Mouse (Mus musculus) neural tube, embryonic 11.5 days (tissue): ENCODE results near the gene Brms1l. TPM values are rescaled to one million over a fixed set of nuclear protein-coding genes. Genes with fewer than 3 reads are reported as not detected.
A peak's percentile ranks its signal among the peaks of the same experiment; 100 is the strongest.

Source experiments
- ATAC-seq: fragments of 200-750 bp; cut with Nextera tagmentation; 2 replicates; pipeline ENCODE4 v1.8.0; 2017; ENCODE audit warnings: moderate number of reproducible peaks, mild to moderate bottlenecking, moderate TSS enrichment, moderate library complexity; ENCODE audit not compliant: insufficient read depth, low FRiP score, low TSS enrichment
- DNase-seq: peaks from one replicate; pipeline ENCODE4 v3.0.0-alpha.2; 2015; ENCODE audit warnings: low spot score
- H3K27ac ChIP-seq: fragments of 300-500 bp; sonication (generic); 2 replicates; pipeline ENCODE4 v1.5.1; 2014; ENCODE audit warnings: low read depth, mild to moderate bottlenecking, low read length
- H3K27me3 ChIP-seq: fragments of 300-500 bp; sonication (generic); 2 replicates; pipeline ENCODE4 v1.6.1; 2014; ENCODE audit warnings: mild to moderate bottlenecking, low read length, mixed read lengths; ENCODE audit not compliant: control insufficient read depth, insufficient read depth
- H3K36me3 ChIP-seq: fragments of 300-500 bp; sonication (generic); 2 replicates; pipeline ENCODE4 v1.6.1; 2014; ENCODE audit warnings: mild to moderate bottlenecking, low read length, moderate library complexity, mixed read lengths; ENCODE audit not compliant: control insufficient read depth, insufficient read depth
- H3K4me1 ChIP-seq: fragments of 300-500 bp; sonication (generic); 2 replicates; pipeline ENCODE4 v1.6.1; 2014; ENCODE audit warnings: low read length, mixed read lengths; ENCODE audit not compliant: control insufficient read depth, insufficient read depth
- H3K4me2 ChIP-seq: fragments of 300-500 bp; sonication (generic); 2 replicates; pipeline ENCODE4 v1.6.1; 2014; ENCODE audit warnings: low read depth, mild to moderate bottlenecking, moderate library complexity
- H3K4me3 ChIP-seq: fragments of 300-500 bp; sonication (generic); 2 replicates; pipeline ENCODE4 v1.5.1; 2014; ENCODE audit warnings: low read depth, low read length
- H3K9ac ChIP-seq: fragments of 300-500 bp; sonication (generic); 2 replicates; pipeline ENCODE4 v1.6.1; 2014; ENCODE audit warnings: mild to moderate bottlenecking, low read length
- H3K9me3 ChIP-seq: fragments of 300-500 bp; sonication (generic); 2 replicates; pipeline ENCODE4 v1.6.1; 2016; ENCODE audit warnings: low read length; ENCODE audit not compliant: control insufficient read depth
- WGBS: fragments of 180-500 bp; shearing (Covaris S2); extraction: QIAGEN DNeasy Blood & Tissue Kit; methylation state at CpG from one replicate; pipeline ENCODE4 v1.1.7; 2014; 5-methylcytosine and 5-hydroxymethylcytosine counted together
- polyA plus RNA-seq: library from polyadenylated mRNA; unstranded; fragments of >200 nt; fragmentation: Nextera tagmentation; extraction: Ambion mirVana; gene quantifications from 2 replicates; pipeline ENCODE4 v1.2.1, GENCODE M21; 2014

Brms1l gene
- polyA plus RNA-seq, 1 experiment from 2014 or later: 36.1 TPM

DNA sequence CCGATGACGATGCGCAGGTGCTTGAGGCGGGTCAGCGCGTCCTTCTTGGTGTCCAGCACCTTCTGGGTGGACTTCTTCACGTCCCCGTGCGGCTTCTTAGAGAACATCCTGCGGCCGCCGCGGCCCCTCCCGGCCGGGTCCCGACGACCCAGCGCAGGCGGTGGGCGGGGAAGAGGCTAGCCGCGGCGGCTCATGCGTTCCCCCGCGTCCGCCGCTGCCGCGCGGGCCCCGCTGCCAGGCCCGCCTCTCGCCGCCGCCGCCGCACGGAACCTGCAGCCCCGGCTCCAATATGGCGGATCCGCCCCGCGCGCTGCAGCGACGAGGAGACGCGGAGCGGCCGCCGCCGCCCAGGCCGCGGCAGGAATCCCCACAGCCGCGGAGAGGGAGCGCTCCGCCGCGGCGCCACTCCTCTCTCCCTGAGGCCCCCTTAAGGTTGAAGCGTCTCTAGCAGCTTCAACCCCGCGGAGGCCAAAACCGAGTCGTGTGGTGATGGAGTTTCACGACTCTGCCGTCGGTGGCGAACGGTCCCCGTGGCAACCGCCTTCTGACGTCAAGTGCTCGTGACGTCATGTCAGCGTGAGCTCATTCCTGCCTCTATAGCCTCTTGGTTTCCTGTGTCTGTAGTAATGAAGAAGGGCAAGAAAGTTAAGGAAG is 15.3 kb upstream of the Brms1l start, which contains the start of gene Ralgapa1:
Ralgapa1 (minus strand) TSS at position 507 of the 654 bp plus-strand sequence.
- H3K9ac ChIP-seq: peak within 1 kb of the TSS; percentile 91
- ATAC-seq: peak; percentile 93
- H3K36me3 ChIP-seq: no peaks in the 10 kb centered on the region
- 0% methylated on average over 66 of the region's 78 CpGs for WGBS
- no peaks in the 10 kb centered on the region for H3K27me3 ChIP-seq
- DNase-seq: peak; percentile 91
- no peaks in the 10 kb centered on the region for H3K9me3 ChIP-seq
- no peaks in the 10 kb centered on the region for H3K4me1 ChIP-seq
- H3K4me3 ChIP-seq: peak within 1 kb of the TSS; percentile 85
- H3K27ac ChIP-seq: peak within 1 kb of the TSS; percentile 90
- peak within 1 kb of the TSS; percentile 66 for H3K4me2 ChIP-seq

- WGBS: 88% methylated on average over 6 of the region's 6 CpGs
- DNase-seq: no peak
Observed at GRCm38 (mm10) chr12:55824027-55824426, 12.1 kb upstream of the Brms1l start.

GRCm38 (mm10) chr12:55825537-55825936 is 10.6 kb upstream of the Brms1l start:
- ATAC-seq (no peak), DNase-seq (no peak)
- 77% methylated on average over 2 of the region's 2 CpGs for WGBS
- Histone ChIP-seq H3K4me2 (no peak overlapping the region), H3K9ac (no peak overlapping the region), H3K4me1 (no peaks in the 10 kb centered on the region), H3K27me3 (no peaks in the 10 kb centered on the region), H3K36me3 (no peaks in the 10 kb centered on the region), H3K27ac (no peak overlapping the region), H3K9me3 (no peaks in the 10 kb centered on the region), H3K4me3 (no peak overlapping the region)

More at GRCm38 (mm10) chr12:55824027-55824426, 12.1 kb upstream of the Brms1l start:
- H3K9ac ChIP-seq: no peak overlapping the region
- H3K27ac ChIP-seq: no peak overlapping the region
- ATAC-seq: no peak
- no peak overlapping the region for H3K4me3 ChIP-seq
- no peaks in the 10 kb centered on the region for H3K36me3 ChIP-seq
- H3K27me3 ChIP-seq: no peaks in the 10 kb centered on the region
- no peak overlapping the region for H3K4me2 ChIP-seq
- H3K9me3 ChIP-seq: no peaks in the 10 kb centered on the region
- H3K4me1 ChIP-seq: no peaks in the 10 kb centered on the region

DNA sequence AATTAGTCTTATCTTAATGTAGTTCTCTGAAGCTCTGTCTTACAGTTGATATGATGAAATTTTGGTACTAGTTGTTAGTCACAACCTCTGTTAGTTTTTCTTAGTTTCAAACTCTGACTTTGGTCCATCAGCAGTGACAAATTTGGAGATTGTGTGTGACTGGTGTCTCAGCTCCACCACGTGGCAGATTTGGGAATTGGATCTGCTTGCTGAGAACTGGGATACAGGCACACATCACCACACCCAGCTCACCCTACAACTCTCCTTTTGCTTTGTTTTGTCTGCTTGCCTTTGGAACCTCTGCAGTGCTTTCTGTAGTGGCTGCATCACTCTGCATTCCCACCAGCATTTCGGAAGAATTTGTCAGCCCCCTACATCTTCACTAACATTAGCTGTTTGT is 5.0 kb upstream of the Brms1l start:
- no peaks in the 10 kb centered on the region for H3K4me1 ChIP-seq
- DNase-seq (peak; percentile 68), ATAC-seq (no peak)
- H3K9me3 ChIP-seq: no peaks in the 10 kb centered on the region
- H3K9ac ChIP-seq: no peak overlapping the region
- 24% methylated on average over 2 of the region's 2 CpGs for WGBS
- no peaks in the 10 kb centered on the region for H3K36me3 ChIP-seq
- no peak overlapping the region for H3K4me3 ChIP-seq
- no peaks in the 10 kb centered on the region for H3K27me3 ChIP-seq
- H3K4me2 ChIP-seq: no peak overlapping the region
- H3K27ac ChIP-seq: no peak overlapping the region

- DNase-seq (no peak), ATAC-seq (no peak)
- no peak overlapping the region for H3K4me2 ChIP-seq
- H3K36me3 ChIP-seq: no peaks in the 10 kb centered on the region
- H3K27ac ChIP-seq: no peak overlapping the region
- H3K9ac ChIP-seq: no peak overlapping the region
- no peak overlapping the region for H3K4me3 ChIP-seq
- H3K4me1 ChIP-seq: peaks cover 3% of the 10 kb centered on the region; the same call in 1 of the 2 replicates
- H3K27me3 ChIP-seq: no peaks in the 10 kb centered on the region
- H3K9me3 ChIP-seq: no peaks in the 10 kb centered on the region
Observed at GRCm38 (mm10) chr12:55832961-55833360, 3.2 kb upstream of the Brms1l start.

GRCm38 (mm10) chr12:55833906-55834625 is 2.1 kb upstream of the Brms1l start:
- DNase-seq (no peak), ATAC-seq (no peak)
- Histone ChIP-seq H3K4me1 (peaks cover 3% of the 10 kb centered on the region; the same call in 1 of the 2 replicates), H3K27me3 (no peaks in the 10 kb centered on the region), H3K4me3 (no peak overlapping the region), H3K36me3 (no peaks in the 10 kb centered on the region), H3K9me3 (no peaks in the 10 kb centered on the region), H3K27ac (no peak overlapping the region), H3K4me2 (no peak overlapping the region), H3K9ac (no peak overlapping the region)
- 66% methylated on average over 9 of the region's 9 CpGs for WGBS

- Histone ChIP-seq H3K27ac (no peak overlapping the region), H3K36me3 (no peaks in the 10 kb centered on the region), H3K4me3 (no peak overlapping the region), H3K27me3 (no peaks in the 10 kb centered on the region), H3K4me1 (peaks cover 3% of the 10 kb centered on the region; the same call in 1 of the 2 replicates), H3K9ac (no peak overlapping the region), H3K9me3 (no peaks in the 10 kb centered on the region), H3K4me2 (no peak overlapping the region)
- ATAC-seq (no peak), DNase-seq (no peak)
- 87% methylated on average over 8 of the region's 8 CpGs for WGBS
Observed at GRCm38 (mm10) chr12:55834891-55835290, 1.2 kb upstream of the Brms1l start.

DNA sequence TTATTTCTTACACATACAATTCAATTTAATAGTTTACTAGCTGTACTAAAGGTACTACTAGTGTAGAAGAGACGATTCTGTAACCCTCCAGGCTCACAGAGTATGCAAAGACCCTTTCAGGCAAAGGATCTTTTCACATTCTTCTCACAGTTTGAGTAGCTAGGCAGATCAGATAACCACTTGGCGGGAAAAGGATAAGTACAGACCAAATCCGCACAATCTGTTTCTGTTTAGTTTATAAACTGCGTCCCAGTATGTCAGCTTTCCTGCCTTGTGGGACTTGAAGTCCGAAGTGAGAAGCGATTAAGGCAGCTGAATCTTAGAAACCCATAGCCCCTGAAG is 296 bp upstream of the Brms1l start:
- no peaks in the 10 kb centered on the region for H3K9me3 ChIP-seq
- peak overlapping the region; percentile 81; the same call in 1 of the 2 replicates for H3K27ac ChIP-seq
- no peaks in the 10 kb centered on the region for H3K27me3 ChIP-seq
- H3K9ac ChIP-seq: no peak overlapping the region
- H3K4me3 ChIP-seq: peak overlapping the region; percentile 58
- peak overlapping the region; percentile 27 for H3K4me2 ChIP-seq
- H3K36me3 ChIP-seq: no peaks in the 10 kb centered on the region
- ATAC-seq (no peak), DNase-seq (no peak)
- H3K4me1 ChIP-seq: peaks cover 3% of the 10 kb centered on the region; the same call in 1 of the 2 replicates
- under 1% methylated on average over 6 of the region's 6 CpGs for WGBS

DNA sequence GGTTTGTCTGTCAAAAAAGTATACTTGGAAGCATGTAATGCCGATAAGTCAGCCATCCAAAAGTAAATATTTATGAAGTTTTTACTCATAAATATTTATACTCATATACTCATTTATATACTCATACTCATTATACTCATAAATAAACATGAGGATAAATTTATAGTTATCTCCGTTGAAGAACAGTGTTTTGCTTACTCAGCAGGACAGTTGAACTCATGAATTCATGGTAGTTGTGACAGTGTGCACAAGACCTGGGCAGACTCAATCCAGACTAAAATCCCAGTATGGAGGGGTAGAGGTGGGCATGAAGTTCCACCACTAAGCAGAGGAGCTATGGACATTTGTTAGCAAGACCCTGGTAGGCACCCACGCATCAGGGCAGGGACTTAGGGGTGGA is 1.4 kb downstream of the Brms1l start:
- Histone ChIP-seq H3K27me3 (no peaks in the 10 kb centered on the region), H3K36me3 (no peaks in the 10 kb centered on the region; the same call in 1 of the 2 replicates), H3K27ac (no peak overlapping the region), H3K9ac (no peak overlapping the region), H3K4me3 (no peak overlapping the region), H3K9me3 (no peaks in the 10 kb centered on the region), H3K4me1 (peaks cover 3% of the 10 kb centered on the region; the same call in 1 of the 2 replicates), H3K4me2 (peak overlapping the region; percentile 66)
- no peak for ATAC-seq
- 80% methylated on average over 3 of the region's 3 CpGs for WGBS
- DNase-seq: no peak
